Mouse (Mus musculus): ENCODE measurements around the gene E2f6. TPM values are rescaled to one million over a fixed set of nuclear protein-coding genes. Genes with fewer than 3 reads are reported as not detected.
A peak's percentile ranks its signal among the peaks of the same experiment; 100 is the strongest.

Gene E2f6
- polyA plus RNA-seq (2016; fragmentation: Nextera tagmentation; extraction: Ambion mirVana) = 65.4 TPM in 2 replicates

- DNase-seq (ENCODE audit: low spot score) = peak; percentile 89
- Histone ChIP-seq H3K27me3 (ENCODE audit: insufficient read depth, poor library complexity, severe bottlenecking) (peaks cover 43% of the 10 kb centered on the region), H3K27ac (peak within 1 kb of the TSS; percentile 99), H3K36me3 (peaks cover 27% of the 10 kb centered on the region), H3K9me3 (no peaks in the 10 kb centered on the region), H3K4me3 (peak within 1 kb of the TSS; percentile 85), H3K4me1 (replicated peaks) (peaks cover 38% of the 10 kb centered on the region)
- WGBS = 7% methylated on average over 81 of the region's 81 CpGs
Measured at GRCm38 (mm10) chr12:16810525-16811431, at the start of gene E2f6. Gene E2f6, plus strand, starts transcription at chr12:16810963.

DNA sequence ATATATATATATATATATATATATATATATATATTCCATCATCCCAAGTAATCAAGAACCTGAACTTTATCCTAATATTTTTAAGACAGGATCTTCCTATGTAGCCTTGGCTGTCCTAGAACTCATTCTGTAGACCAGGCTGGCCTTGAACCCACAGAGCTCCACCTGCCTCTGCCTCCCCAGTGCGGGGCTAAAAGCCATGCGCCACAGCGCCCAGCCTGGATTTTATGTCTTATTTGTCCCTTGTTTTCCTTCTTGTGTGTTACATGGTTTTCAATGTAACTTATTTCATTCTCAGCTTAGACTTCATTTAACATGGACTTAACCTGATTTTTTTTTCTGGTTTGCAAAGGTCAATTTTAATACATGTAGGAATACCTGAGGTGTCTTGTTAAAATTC lies 49.3 kb upstream of the E2f6 start:
- Histone ChIP-seq H3K4me3 (no peak overlapping the region), H3K4me1 (replicated peaks) (peaks cover 54% of the 10 kb centered on the region), H3K9me3 (no peaks in the 10 kb centered on the region), H3K36me3 (peaks cover 40% of the 10 kb centered on the region), H3K27ac (no peak overlapping the region), H3K27me3 (ENCODE audit: insufficient read depth, poor library complexity, severe bottlenecking) (no peaks in the 10 kb centered on the region)
- 97% methylated on average over 3 of the region's 3 CpGs for WGBS
- no peak for DNase-seq (ENCODE audit: low spot score)

GRCm38 (mm10) chr12:16763649-16764422 lies 46.9 kb upstream of the E2f6 start:
- Histone ChIP-seq H3K36me3 (peaks cover 53% of the 10 kb centered on the region), H3K4me3 (no peak overlapping the region), H3K9me3 (no peaks in the 10 kb centered on the region)

GRCm38 (mm10) chr12:16764776-16765445 lies 45.9 kb upstream of the E2f6 start:
- H3K4me1 ChIP-seq (replicated peaks) = peaks cover 47% of the 10 kb centered on the region
- H3K9me3 ChIP-seq = no peaks in the 10 kb centered on the region
- H3K36me3 ChIP-seq = peaks cover 58% of the 10 kb centered on the region
- no peaks in the 10 kb centered on the region for H3K27me3 ChIP-seq (ENCODE audit: insufficient read depth, poor library complexity, severe bottlenecking)
- H3K4me3 ChIP-seq = no peak overlapping the region
- WGBS = 78% methylated on average over 12 of the region's 12 CpGs
- no peak overlapping the region for H3K27ac ChIP-seq
- no peak for DNase-seq (ENCODE audit: low spot score)

More at GRCm38 (mm10) chr12:16763649-16764422, 46.9 kb upstream of the E2f6 start:
- peaks cover 46% of the 10 kb centered on the region for H3K4me1 ChIP-seq (replicated peaks)
- no peak overlapping the region for H3K27ac ChIP-seq
- H3K27me3 ChIP-seq (ENCODE audit: insufficient read depth, poor library complexity, severe bottlenecking) = no peaks in the 10 kb centered on the region
- DNase-seq (ENCODE audit: low spot score) = no peak
- WGBS = 81% methylated on average over 4 of the region's 4 CpGs

GRCm38 (mm10) chr12:16768251-16768650 lies 42.5 kb upstream of the E2f6 start:
- no peak overlapping the region for H3K4me3 ChIP-seq
- H3K4me1 ChIP-seq (replicated peaks) = peaks cover 59% of the 10 kb centered on the region
- 69% methylated on average over 3 of the region's 3 CpGs for WGBS
- H3K9me3 ChIP-seq = no peaks in the 10 kb centered on the region
- no peaks in the 10 kb centered on the region; the same call in 1 of the 2 replicates for H3K27me3 ChIP-seq (ENCODE audit: insufficient read depth, poor library complexity, severe bottlenecking)
- no peak for DNase-seq (ENCODE audit: low spot score)
- no peak overlapping the region for H3K27ac ChIP-seq
- H3K36me3 ChIP-seq = peaks cover 72% of the 10 kb centered on the region

- Histone ChIP-seq H3K4me3 (no peak overlapping the region), H3K36me3 (peaks cover 74% of the 10 kb centered on the region), H3K27me3 (ENCODE audit: insufficient read depth, poor library complexity, severe bottlenecking) (no peaks in the 10 kb centered on the region; the same call in 1 of the 2 replicates), H3K27ac (no peak overlapping the region), H3K9me3 (no peaks in the 10 kb centered on the region), H3K4me1 (replicated peaks) (peaks cover 57% of the 10 kb centered on the region)
- WGBS = 74% methylated on average over 2 of the region's 2 CpGs
- no peak for DNase-seq (ENCODE audit: low spot score)
Measured at GRCm38 (mm10) chr12:16768711-16769110, 42.1 kb upstream of the E2f6 start.

GRCm38 (mm10) chr12:16769601-16770165 lies 41.1 kb upstream of the E2f6 start:
- 96% methylated on average over 6 of the region's 6 CpGs for WGBS
- no peak for DNase-seq (ENCODE audit: low spot score)
- peaks cover 47% of the 10 kb centered on the region for H3K4me1 ChIP-seq (replicated peaks)
- no peak overlapping the region for H3K4me3 ChIP-seq
- H3K27me3 ChIP-seq (ENCODE audit: insufficient read depth, poor library complexity, severe bottlenecking) = no peaks in the 10 kb centered on the region; the same call in 1 of the 2 replicates
- H3K9me3 ChIP-seq = no peaks in the 10 kb centered on the region
- no peak overlapping the region for H3K27ac ChIP-seq
- H3K36me3 ChIP-seq = peaks cover 74% of the 10 kb centered on the region

DNA sequence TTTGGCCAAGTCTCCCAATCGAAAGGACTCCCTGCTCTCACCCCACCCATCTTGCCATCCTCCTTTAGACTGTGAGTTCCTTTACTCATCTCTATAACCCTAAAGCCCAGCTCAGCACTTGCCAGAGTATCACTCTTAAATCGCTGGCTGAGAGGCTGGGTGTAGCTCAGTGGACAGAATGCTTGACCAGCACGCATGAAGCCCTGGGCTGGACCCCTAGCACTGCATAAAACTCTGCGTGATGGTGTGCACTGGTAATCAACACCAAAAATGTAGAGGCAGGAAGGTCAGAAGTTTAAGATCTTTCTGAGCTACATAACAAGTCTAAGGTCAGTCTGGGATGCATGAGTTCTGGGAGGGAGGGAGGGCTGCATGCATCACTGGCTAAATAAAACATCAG lies 36.2 kb upstream of the E2f6 start:
- Histone ChIP-seq H3K4me1 (replicated peaks) (peaks cover 28% of the 10 kb centered on the region), H3K36me3 (peaks cover 68% of the 10 kb centered on the region), H3K4me3 (no peak overlapping the region), H3K27ac (no peak overlapping the region), H3K27me3 (ENCODE audit: insufficient read depth, poor library complexity, severe bottlenecking) (no peaks in the 10 kb centered on the region; the same call in 1 of the 2 replicates), H3K9me3 (no peaks in the 10 kb centered on the region)
- DNase-seq (ENCODE audit: low spot score) = no peak
- 92% methylated on average over 4 of the region's 4 CpGs for WGBS

DNA sequence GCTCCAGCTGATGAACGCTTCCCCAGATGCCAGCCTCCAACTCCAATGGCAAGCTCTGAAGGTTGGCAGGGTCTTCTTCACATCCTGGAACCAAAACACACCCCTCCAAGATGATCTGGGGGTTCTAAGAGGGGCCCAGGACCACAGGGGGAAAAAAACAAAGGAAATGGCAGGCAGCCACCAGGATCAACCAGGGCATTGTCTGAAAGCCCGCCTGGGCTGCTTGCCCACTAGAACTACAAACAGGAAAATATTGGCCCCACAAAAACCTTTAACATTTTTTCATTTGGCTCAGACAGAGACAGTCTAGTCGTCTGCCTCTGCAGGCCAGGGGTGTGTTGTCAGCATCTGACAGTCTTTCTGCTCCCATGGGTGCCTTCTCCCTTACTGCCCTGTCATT lies 35.4 kb upstream of the E2f6 start:
- no peaks in the 10 kb centered on the region for H3K9me3 ChIP-seq
- H3K27ac ChIP-seq = no peak overlapping the region
- WGBS = 87% methylated on average over 3 of the region's 3 CpGs
- H3K4me3 ChIP-seq = no peak overlapping the region
- peaks cover 22% of the 10 kb centered on the region for H3K4me1 ChIP-seq (replicated peaks)
- no peaks in the 10 kb centered on the region; the same call in 1 of the 2 replicates for H3K27me3 ChIP-seq (ENCODE audit: insufficient read depth, poor library complexity, severe bottlenecking)
- peaks cover 64% of the 10 kb centered on the region for H3K36me3 ChIP-seq
- no peak for DNase-seq (ENCODE audit: low spot score)

GRCm38 (mm10) chr12:16778523-16778922 lies 32.2 kb upstream of the E2f6 start:
- Histone ChIP-seq H3K27me3 (ENCODE audit: insufficient read depth, poor library complexity, severe bottlenecking) (no peaks in the 10 kb centered on the region), H3K36me3 (peaks cover 71% of the 10 kb centered on the region), H3K27ac (no peak overlapping the region; the same call in 1 of the 2 replicates), H3K4me3 (no peak overlapping the region), H3K4me1 (replicated peaks) (peaks cover 14% of the 10 kb centered on the region), H3K9me3 (no peaks in the 10 kb centered on the region)
- DNase-seq (ENCODE audit: low spot score) = no peak
- 66% methylated on average over 5 of the region's 5 CpGs for WGBS

DNA sequence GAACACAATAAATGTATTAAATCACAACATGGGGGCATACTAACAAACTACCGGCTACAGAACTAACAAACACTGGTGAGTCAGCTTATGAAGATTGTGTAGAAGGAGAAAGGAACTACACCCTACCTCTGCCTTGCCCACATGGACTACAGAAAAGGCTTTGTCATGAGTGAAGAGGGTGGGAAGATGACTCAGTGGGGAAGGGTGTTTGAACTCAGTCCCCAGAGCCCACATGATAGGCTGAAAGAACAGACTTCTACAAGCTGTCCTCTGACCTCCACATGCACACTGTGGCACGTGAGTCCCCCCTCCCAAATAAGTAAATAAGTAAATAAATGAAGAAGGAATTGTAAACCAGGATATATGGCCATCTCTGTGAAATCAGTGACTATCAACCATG lies 31.6 kb upstream of the E2f6 start:
- peaks cover 14% of the 10 kb centered on the region for H3K4me1 ChIP-seq (replicated peaks)
- WGBS = 78% methylated on average over 2 of the region's 2 CpGs
- no peak overlapping the region for H3K27ac ChIP-seq
- H3K27me3 ChIP-seq (ENCODE audit: insufficient read depth, poor library complexity, severe bottlenecking) = no peaks in the 10 kb centered on the region
- no peaks in the 10 kb centered on the region for H3K9me3 ChIP-seq
- H3K36me3 ChIP-seq = peaks cover 71% of the 10 kb centered on the region
- no peak overlapping the region for H3K4me3 ChIP-seq
- no peak for DNase-seq (ENCODE audit: low spot score)

DNA sequence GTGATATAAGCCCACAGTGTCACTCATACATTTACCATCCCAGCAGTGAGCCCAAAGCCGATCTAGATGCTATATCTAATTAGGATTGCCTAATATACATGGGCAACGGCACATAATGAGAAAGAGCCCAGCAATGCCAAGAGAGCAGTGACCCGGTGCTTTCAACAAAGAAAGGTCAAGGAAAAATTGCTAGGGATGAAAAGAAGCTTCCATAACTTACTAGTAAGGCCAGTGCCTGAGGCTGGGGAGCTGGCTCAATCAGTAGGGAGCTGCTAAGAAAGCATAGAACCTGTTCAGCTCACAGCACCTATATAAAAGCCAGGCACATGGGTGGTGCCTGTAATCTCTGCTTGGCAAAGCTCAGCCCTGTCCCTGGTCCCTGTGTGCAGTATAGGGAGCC lies 30.4 kb upstream of the E2f6 start:
- H3K27ac ChIP-seq = no peak overlapping the region
- no peaks in the 10 kb centered on the region for H3K27me3 ChIP-seq (ENCODE audit: insufficient read depth, poor library complexity, severe bottlenecking)
- DNase-seq (ENCODE audit: low spot score) = no peak
- H3K4me3 ChIP-seq = no peak overlapping the region
- H3K4me1 ChIP-seq (replicated peaks) = peaks cover 14% of the 10 kb centered on the region
- H3K9me3 ChIP-seq = no peaks in the 10 kb centered on the region
- peaks cover 71% of the 10 kb centered on the region for H3K36me3 ChIP-seq
- WGBS = 70% methylated on average over 3 of the region's 3 CpGs

Data from hindbrain, embryonic 10.5 days (tissue).